Mouse (Mus musculus): ENCODE data around the gene Itgav.

GRCm38 (mm10) chr2:83825161-83825560 lies 101.0 kb downstream of the Itgav start:
- no peak for TF ChIP-seq POLR2A (IDR thresholded peaks at IDR 0.05; ENCODE audit: borderline replicate concordance, extremely low read depth, low read depth, low read length)
- TF ChIP-seq CTCF (IDR thresholded peaks at IDR 0.05; ENCODE audit: insufficient read depth, low read length) = no peak

Measured in lung, adult 2 months (tissue).